Mouse (Mus musculus) heart, postnatal 0 days (tissue): ENCODE data around the gene Simc1. TPM values are rescaled to one million over a fixed set of nuclear protein-coding genes. Genes with fewer than 3 reads are reported as not detected.

Experiments
- ATAC-seq: fragments of 200-750 bp; cut with Nextera tagmentation; 2 replicates; pipeline ENCODE4 v1.8.0; 2017; ENCODE audit warnings: low read depth, moderate number of reproducible peaks, moderate library complexity; ENCODE audit not compliant: insufficient read depth
- DNase-seq: peaks from one replicate; pipeline ENCODE4 v3.0.0-alpha.2; 2016; ENCODE audit warnings: low spot score
- H3K27ac ChIP-seq: fragments of 300-500 bp; sonication (generic); 2 replicates; pipeline ENCODE4 v1.5.1; 2014; ENCODE audit warnings: low read depth, mild to moderate bottlenecking
- H3K27me3 ChIP-seq: fragments of 300-500 bp; sonication (generic); 2 replicates; pipeline ENCODE4 v1.6.1; 2014; ENCODE audit warnings: low read length, mixed read lengths; ENCODE audit not compliant: control insufficient read depth, insufficient read depth
- H3K36me3 ChIP-seq: fragments of 300-500 bp; sonication (generic); replicated peaks from 2 replicates; pipeline ENCODE4 v1.6.1; 2014; ENCODE audit warnings: low read length, mixed read lengths; ENCODE audit not compliant: control insufficient read depth, insufficient read depth
- H3K4me1 ChIP-seq: fragments of 300-500 bp; sonication (generic); 2 replicates; pipeline ENCODE4 v1.6.1; 2014; ENCODE audit warnings: antibody characterized with exemption; ENCODE audit not compliant: control insufficient read depth, insufficient read depth
- H3K4me2 ChIP-seq: fragments of 300-500 bp; sonication (generic); 2 replicates; pipeline ENCODE4 v1.6.1; 2014; ENCODE audit warnings: low read depth, mild to moderate bottlenecking, low read length, moderate library complexity
- H3K4me3 ChIP-seq: fragments of 300-500 bp; sonication (generic); 2 replicates; pipeline ENCODE4 v1.5.1; 2014; ENCODE audit warnings: low read depth, low read length
- H3K9ac ChIP-seq: fragments of 300-500 bp; sonication (generic); replicated peaks from 2 replicates; pipeline ENCODE4 v1.6.1; 2014; ENCODE audit warnings: low read depth, low read length, mixed read lengths
- H3K9me3 ChIP-seq: fragments of 300-500 bp; sonication (generic); replicated peaks from 2 replicates; pipeline ENCODE4 v1.6.1; 2016; ENCODE audit warnings: low read length; ENCODE audit not compliant: control insufficient read depth
- CTCF ChIP-seq: IDR thresholded peaks from 2 replicates; pipeline ENCODE4 v1.5.1; 2016; ENCODE audit warnings: antibody characterized with exemption, control low read depth, low read depth
- EP300 ChIP-seq: IDR thresholded peaks from 2 replicates; pipeline ENCODE4 v1.6.1; 2016; ENCODE audit warnings: antibody characterized with exemption, low read depth
- WGBS: fragments of 180-500 bp; shearing (Covaris S2); extraction: QIAGEN DNeasy Blood & Tissue Kit; methylation state at CpG from one replicate; pipeline ENCODE4 v1.1.7; 2014; 5-methylcytosine and 5-hydroxymethylcytosine counted together
- polyA plus RNA-seq: library from polyadenylated mRNA; unstranded; fragments of >200 nt; fragmentation: Nextera tagmentation; extraction: Ambion mirVana; gene quantifications from 2 replicates; pipeline ENCODE4 v1.2.1, GENCODE M21; 2015
- total RNA-seq: library from RNA; depleted of rRNA; stranded (reverse); fragments of >200 nt; gene quantifications from 2 replicates; pipeline ENCODE4 v1.2.3, GENCODE M21; 2014; ENCODE audit warnings: low replicate concordance

The Simc1 gene
- total and polyA plus RNA-seq, 2 experiments from 2014 or later = 1.6 to 3.6 TPM

GRCm38 (mm10) chr13:54569282-54569681 is 65.7 kb downstream of the Simc1 start:
- H3K27me3 ChIP-seq = no peaks in the 10 kb centered on the region
- no peak overlapping the region for H3K27ac ChIP-seq
- H3K4me2 ChIP-seq = no peak overlapping the region
- no peaks in the 10 kb centered on the region for H3K36me3 ChIP-seq
- no peak overlapping the region for H3K4me3 ChIP-seq
- DNase-seq (no peak), ATAC-seq (no peak)
- TF ChIP-seq CTCF (no peak), EP300 (no peak)
- no peaks in the 10 kb centered on the region for H3K9me3 ChIP-seq
- H3K4me1 ChIP-seq = peaks cover 2% of the 10 kb centered on the region; the same call in 1 of the 2 replicates
- no peak overlapping the region for H3K9ac ChIP-seq
- WGBS = 42% methylated on average over 1 of the region's 1 CpGs

DNA sequence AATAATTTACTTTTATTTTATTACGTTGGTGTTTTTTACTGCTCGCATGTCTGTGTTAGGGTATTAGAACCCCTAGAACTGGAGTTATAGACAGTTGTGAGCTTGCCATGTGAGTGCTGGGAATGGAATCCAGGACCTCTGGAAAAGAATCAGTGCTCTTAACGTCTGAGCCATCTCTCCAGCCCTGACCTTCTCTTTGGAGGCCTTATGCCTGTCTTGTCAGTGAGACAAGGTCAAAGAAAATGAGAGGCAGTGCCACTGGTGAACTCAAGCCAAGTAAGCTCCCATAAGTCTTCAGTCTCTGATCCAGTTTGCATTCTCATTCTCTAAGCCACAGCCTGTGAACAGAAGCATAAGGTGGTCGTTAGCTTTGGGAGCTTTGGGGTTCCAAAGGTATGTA is 67.2 kb downstream of the Simc1 start:
- Histone ChIP-seq H3K27me3 (no peaks in the 10 kb centered on the region), H3K4me1 (peaks cover 1% of the 10 kb centered on the region; the same call in 1 of the 2 replicates), H3K4me3 (no peak overlapping the region), H3K9ac (no peak overlapping the region), H3K27ac (no peak overlapping the region), H3K9me3 (no peaks in the 10 kb centered on the region), H3K4me2 (no peak overlapping the region), H3K36me3 (no peaks in the 10 kb centered on the region)
- 70% methylated on average over 4 of the region's 4 CpGs for WGBS
- no peak for DNase-seq
- no peak for TF ChIP-seq EP300
- TF ChIP-seq CTCF = no peak
- no peak for ATAC-seq

DNA sequence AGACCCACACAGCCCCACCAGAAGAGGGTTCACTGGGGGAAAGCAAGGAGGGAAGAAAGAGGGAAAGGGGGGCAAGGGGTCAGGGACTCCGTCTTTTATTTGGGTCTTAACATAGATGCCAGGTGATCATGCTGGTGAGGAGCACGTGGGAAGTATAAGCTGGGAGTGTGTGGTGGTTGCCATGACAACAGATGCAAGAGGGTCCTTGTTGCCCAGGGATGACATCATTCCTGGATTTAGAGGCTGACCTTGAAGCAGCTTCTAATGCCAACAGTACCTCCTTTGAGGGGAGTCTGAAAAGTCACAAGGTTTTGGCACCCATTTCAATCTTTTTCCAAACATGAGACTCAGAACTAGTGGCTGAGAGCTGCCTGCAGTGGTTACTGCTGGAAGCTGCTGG is 68.1 kb downstream of the Simc1 start:
- Histone ChIP-seq H3K4me1 (peaks cover 8% of the 10 kb centered on the region), H3K27me3 (no peaks in the 10 kb centered on the region), H3K36me3 (no peaks in the 10 kb centered on the region), H3K27ac (no peak overlapping the region), H3K4me2 (no peak overlapping the region), H3K9ac (no peak overlapping the region), H3K4me3 (no peak overlapping the region), H3K9me3 (no peaks in the 10 kb centered on the region)
- ATAC-seq = no peak
- no peak for TF ChIP-seq CTCF
- no peak for TF ChIP-seq EP300
- DNase-seq = no peak
- 35% methylated on average over 2 of the region's 2 CpGs for WGBS

- no peaks in the 10 kb centered on the region for H3K9me3 ChIP-seq
- H3K36me3 ChIP-seq = 0 out of 2 replicates have a peak, but pooled peaks cover 7% of the 10 kb centered on the region
- 84% methylated on average over 4 of the region's 4 CpGs for WGBS
- TF ChIP-seq CTCF = no peak
- TF ChIP-seq EP300 = no peak
- H3K27me3 ChIP-seq = no peaks in the 10 kb centered on the region
- no peak overlapping the region for H3K27ac ChIP-seq
- H3K4me2 ChIP-seq = no peak overlapping the region
- no peak for ATAC-seq
- peaks cover 8% of the 10 kb centered on the region for H3K4me1 ChIP-seq
- no peak overlapping the region for H3K4me3 ChIP-seq
- DNase-seq = no peak
- no peak overlapping the region for H3K9ac ChIP-seq
Measured at GRCm38 (mm10) chr13:54572621-54573020, 69.0 kb downstream of the Simc1 start.

GRCm38 (mm10) chr13:54574854-54575481 is 71.4 kb downstream of the Simc1 start, which contains the start of gene Arl10:
Gene Arl10 (plus strand): TSS chr13:54575015.
- H3K4me1 ChIP-seq = peaks cover 8% of the 10 kb centered on the region
- H3K27me3 ChIP-seq = no peaks in the 10 kb centered on the region
- ATAC-seq (peak; percentile 89), DNase-seq (peak; percentile 62)
- peak within 1 kb of the TSS; percentile 73 for H3K9ac ChIP-seq
- peak within 1 kb of the TSS; percentile 73 for H3K4me2 ChIP-seq
- H3K36me3 ChIP-seq = peaks cover 27% of the 10 kb centered on the region
- no peak for TF ChIP-seq CTCF
- no peak for TF ChIP-seq EP300
- no peaks in the 10 kb centered on the region for H3K9me3 ChIP-seq
- peak within 1 kb of the TSS; percentile 86 for H3K4me3 ChIP-seq
- H3K27ac ChIP-seq = peak within 1 kb of the TSS; percentile 75
- under 1% methylated on average over 55 of the region's 55 CpGs for WGBS

DNA sequence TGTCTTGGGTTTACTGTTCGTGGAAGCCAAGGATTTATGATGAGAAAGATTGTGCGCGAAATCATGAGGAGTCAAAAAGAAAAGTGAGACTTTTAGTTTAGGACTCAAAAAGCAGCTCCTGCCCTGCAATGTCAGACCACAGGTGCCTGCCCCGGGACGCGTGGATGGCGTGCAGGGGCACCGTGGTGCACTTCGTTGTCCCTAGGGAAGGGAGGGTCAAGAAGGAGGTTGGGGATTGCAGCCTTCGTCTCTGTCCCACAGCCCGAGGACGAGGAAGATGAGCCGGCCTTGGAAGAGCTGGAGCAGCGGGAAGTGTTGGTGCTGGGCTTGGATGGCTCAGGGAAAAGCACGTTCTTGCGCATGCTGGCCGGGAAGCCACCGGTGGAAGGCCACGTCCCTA is 71.9 kb downstream of the Simc1 start:
- DNase-seq (no peak), ATAC-seq (no peak)
- peak overlapping the region; percentile 86 for H3K4me3 ChIP-seq
- H3K4me2 ChIP-seq = peak overlapping the region; percentile 73
- H3K9ac ChIP-seq = peak overlapping the region; percentile 73
- H3K36me3 ChIP-seq = peaks cover 32% of the 10 kb centered on the region
- peak overlapping the region; percentile 75; the same call in 1 of the 2 replicates for H3K27ac ChIP-seq
- 5% methylated on average over 19 of the region's 19 CpGs for WGBS
- no peaks in the 10 kb centered on the region for H3K27me3 ChIP-seq
- no peaks in the 10 kb centered on the region for H3K9me3 ChIP-seq
- H3K4me1 ChIP-seq = peaks cover 8% of the 10 kb centered on the region
- TF ChIP-seq EP300 (no peak), CTCF (no peak)
